Mouse (Mus musculus): ENCODE results near the gene Cdrt4.

The Cdrt4 gene

DNA sequence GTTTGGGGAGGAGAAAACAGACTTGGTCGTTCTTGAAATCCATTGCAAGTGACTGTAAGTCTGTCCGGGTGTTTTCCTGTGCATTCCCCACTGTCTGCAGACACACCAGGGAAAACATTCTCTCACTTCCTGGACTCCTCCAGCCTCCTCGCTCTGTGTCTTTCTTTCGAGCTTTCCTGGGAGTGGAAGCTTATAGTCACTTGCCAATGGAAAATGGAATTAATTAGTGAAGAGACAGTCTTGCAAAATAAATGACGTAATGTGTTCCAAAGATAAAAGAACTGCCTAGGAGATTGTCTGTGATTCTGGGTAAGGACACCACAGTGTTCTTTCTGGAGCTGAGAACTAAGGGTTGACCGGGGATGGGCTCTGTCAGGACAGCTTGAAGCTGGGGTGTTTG, 7.5 kb upstream of the Cdrt4 start:
- DNase-seq (ENCODE audit: low spot score): no peak

DNA sequence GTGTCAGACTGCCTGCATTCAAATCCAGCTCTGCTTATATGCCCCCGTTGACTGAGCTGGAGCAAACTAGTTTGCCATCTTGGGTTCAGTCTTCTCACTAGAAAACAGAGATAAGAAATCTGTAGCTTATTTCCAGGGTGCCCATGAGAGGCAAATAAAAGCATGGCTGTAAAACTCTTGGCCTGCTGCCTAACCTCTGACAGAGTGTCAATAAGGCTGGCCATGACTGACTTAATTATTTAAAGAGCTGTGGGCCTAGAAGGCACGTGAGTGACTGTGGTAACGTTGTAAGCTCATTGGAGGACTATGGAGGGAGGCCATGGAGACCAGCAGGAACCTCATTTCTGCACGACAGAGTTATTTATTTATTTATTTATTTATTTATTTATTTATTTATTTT, 5.5 kb upstream of the Cdrt4 start:
- DNase-seq (ENCODE audit: low spot score): no peak

DNA sequence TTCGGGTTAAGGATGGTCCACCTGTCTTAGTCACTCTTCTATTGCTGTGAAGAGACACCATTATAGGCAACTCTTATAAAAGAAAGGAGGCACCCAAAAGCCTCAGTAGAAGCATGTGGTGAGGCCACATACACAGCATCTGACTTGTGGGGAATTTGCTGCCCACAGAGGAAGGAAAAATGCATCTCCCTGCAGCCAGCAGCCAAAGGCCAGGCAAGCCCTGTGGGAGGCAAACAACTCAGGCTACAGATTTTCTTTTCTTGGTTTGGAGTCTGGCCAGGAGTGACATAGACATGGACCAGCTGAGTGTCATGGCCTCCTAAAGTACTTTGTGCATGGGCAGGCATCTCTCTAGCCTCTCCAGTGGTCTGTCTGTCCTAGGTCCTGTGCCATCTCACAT, 1.4 kb upstream of the Cdrt4 start:
- no peak for DNase-seq (ENCODE audit: low spot score)

DNA sequence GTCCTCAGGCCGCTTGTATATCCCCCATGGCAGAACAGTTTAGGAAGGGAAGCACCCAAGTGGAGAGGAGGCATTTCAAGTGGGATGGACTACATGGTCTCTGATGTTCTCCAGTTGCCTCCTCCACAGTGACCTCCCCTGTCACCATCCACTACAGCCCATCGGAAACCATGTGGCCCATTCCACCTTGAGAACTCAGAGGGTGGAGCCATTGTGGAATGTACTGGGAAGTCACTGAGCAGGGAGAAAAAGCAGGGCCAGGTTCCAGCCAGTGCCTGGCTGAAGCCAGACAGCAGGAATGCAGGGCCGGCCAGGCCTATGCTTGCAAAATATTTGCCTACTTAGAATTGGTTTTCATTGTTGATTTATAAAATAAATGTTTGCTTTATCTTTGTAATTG, 3.8 kb downstream of the Cdrt4 start:
- no peak for DNase-seq (ENCODE audit: low spot score)

DNA sequence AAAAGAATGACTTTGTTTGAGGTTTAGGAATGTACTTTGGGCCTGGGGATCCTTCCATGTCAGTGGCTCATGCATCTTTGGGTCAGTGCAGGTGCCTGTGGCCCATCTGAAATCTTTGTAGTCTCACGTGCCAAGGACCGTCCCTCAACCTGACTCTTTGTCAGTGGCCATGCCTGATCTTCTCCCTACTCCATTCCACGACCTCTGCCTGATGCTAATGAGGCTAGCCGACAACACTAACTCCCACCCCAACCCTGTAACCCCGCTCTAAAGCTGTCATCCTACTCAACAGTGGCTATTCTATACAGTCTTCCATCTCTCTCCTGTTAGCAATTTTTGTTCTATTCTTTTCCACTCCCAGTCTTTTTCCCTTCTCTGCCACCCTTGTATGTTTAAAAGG, 4.2 kb downstream of the Cdrt4 start:
- no peak for DNase-seq (ENCODE audit: low spot score)

DNA sequence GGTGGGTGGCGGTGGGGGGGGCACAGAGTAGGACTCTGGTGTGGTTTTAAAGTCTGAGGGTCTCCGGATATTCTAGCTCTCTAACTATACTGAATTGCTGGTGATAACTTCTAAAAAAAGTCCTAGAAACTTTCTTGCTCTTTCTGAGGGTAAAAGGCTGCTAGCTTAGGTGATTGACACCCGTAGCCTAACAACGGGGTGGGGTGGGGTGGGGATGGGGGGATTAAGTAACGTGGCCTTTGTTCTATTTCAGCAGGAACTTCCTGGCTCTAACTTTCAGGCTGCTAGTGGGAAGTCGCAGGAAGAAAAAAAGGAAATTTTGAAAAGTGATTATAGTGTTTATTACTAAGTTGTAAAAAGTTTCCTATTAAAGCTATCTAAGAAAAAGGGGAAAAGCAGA, 4.8 kb downstream of the Cdrt4 start:
- DNase-seq (ENCODE audit: low spot score): no peak

DNA sequence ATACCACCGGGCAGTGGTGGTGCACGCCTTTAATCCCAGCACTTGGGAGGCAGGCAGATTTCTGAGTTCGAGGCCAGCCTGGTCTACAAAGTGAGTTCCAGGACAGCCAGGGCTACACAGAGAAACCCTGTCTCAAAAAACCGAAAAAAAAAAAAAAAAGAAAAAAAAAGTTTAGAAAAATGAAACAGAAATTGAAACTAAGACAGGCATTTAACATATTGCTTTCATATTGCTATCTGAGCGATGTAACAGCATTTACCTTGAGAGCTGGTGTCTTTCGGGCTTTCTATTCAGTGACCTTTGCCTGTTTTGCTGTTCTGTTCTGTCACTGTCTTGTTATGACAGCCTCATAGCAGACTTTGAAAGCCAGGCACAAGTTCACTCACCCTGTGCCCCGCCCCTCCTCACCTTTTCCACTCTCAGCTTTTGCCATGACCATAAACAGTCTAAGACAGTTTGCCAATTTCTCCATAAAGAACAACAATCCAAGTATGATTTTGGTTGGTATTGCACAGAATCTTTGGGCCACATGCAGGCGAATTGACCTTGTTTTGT, 6.7 kb downstream of the Cdrt4 start:
- no peak for DNase-seq (ENCODE audit: low spot score)

DNA sequence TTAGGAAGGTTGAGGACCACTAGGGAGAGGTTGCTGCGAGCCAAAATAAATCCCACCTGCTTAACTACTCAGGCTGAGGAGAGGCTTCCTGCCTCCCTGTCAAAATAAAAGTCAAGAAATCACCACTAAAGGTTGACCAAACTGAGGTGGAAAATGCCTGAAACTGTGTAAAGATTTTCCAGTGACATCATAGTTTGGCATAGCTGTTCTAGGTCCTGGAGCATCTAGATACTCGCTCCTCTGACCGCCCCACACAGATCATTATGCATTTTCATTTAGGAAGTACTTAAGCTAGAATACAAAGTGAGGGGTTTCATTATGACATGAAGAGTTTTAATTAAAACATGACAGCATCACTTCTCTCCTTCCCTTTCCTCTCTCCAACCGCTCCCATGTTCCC, 12.3 kb downstream of the Cdrt4 start:
- DNase-seq (ENCODE audit: low spot score): no peak

DNA sequence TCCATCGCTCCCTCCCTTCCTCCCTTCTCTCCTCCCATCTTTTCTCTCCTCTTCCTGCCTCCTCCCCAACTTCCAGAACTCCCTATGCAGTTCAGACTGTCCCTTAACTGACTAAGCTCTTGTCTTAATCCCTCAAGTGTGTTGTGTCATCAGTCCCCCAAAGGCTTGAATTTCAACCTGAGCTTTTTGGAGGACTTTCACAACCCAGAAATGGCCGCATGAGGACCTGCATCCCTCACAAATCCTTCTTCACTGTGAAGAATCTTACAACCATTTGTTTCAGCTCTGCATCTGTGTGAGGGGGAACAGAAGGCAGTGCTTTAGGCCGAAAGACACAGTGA, 15.4 kb downstream of the Cdrt4 start:
- DNase-seq (ENCODE audit: low spot score): no peak

DNA sequence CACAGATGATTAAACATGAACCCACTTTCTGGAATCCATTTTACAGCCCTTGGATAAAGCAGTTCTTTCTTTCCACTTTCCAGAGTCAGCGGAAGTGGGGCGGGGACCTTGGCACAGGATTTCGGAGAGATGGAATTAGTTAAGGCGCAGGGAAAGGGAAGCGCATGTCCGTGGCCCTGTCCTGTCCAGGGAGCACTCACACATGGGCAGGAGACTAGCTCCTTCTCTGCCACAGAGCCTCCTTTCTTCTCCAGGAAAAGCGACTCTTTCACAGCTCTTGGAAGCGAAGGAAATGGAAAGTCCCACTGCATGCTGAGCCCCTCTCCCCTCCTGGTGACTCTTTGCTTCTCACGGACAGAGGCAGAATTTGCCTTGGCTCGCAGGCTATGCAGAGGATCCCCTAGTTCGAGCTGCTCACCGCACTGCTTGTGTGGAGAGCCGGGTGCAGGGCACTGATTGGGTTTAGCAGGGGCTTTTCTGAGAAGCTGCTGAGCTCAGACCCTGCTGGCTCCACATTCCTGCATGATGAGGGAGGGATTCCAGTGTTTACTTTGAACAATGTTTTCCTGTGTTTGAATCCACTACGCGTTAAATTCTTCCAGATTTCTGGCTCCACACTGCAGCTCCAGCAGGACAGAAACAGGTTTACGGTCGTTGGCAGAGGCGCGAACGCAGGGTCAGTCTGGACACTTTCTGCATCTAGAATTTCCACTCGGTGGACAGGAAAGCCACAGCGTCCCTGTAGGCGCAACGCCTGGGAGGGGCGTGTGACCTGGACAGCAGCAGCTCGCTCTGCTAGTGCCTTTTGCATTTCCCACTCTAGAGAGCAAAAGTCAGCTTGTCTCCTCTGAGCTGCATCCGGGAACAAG, 16.0 kb downstream of the Cdrt4 start:
- no peak for DNase-seq (ENCODE audit: low spot score)

DNA sequence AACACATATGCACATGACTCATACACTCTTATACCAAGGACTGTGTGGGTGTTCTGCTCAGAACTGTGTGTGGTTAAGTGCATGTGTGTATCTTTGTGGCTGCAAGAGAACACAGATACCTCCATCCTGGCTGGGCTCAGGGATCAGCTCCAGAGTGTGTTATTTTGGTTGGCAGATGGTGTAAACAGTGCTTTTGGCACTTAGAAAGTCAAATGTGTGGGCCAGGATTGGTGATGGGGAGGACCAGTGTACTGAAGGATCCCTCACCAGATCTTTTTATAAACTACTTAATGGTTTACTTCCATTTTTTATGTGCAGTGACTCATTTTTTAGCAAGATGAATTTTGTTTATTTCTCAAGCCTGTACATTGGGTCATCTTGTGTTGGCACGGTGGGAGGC, 26.2 kb downstream of the Cdrt4 start:
- DNase-seq (ENCODE audit: low spot score): no peak

DNA sequence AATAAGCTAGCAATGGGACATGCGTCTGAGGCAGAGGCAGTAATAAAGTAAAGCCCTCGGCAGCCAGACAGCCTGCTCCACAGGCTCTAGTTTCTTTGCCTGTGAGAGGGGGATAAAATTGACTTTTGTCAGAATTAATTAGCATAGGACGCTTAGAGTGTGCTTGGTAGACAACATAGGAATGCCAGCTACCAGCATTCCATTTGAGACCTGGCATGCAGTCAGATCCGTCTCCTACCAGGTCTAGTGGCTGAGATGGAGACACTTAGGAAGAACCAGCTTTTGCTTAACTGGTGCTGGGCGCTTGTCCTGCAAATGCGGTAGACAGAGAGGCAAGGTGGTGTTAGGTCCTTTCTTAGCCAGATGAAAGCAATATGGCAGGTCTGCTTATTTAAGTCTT, 27.9 kb downstream of the Cdrt4 start:
- no peak for DNase-seq (ENCODE audit: low spot score)

DNA sequence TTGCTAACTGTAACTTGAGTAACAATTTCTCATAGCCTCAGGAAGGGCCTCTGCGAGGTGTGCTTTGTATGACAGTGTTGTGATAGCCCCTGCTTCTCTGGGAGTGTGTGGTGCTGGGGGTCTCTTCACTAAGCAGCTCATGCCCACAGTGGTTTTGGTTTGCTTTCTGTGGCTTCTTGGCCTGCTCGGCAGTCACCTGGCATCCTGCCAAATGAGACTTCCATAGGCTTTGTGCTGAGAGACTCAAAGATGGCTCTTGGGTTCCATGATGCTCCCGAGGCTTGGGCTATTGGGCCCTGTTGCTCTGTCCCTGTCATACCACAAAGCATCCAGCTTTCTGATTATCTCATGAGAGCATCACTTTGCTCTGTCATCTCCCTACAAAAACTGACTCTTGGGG, 30.7 kb downstream of the Cdrt4 start:
- DNase-seq (ENCODE audit: low spot score): no peak

DNA sequence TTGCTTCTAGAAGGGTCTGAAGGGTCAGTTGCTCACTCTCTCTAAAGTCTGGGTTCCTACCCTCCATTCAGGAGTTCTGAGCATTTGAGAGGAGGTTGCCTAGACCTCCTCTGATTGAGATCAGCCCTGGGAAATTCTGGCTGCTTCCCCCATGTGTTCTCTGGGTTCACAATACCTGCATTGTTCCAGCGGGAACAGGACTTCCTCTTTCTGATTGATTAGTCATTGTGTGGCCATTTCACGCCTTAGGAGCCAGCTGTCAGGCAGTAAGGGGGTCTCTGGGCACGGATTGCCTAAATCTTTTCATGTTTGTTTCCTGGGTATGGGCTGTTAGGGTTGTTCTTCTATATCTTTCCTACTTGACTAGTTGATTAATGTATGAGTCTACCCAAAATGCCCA, 32.8 kb downstream of the Cdrt4 start:
- no peak for DNase-seq (ENCODE audit: low spot score)

DNA sequence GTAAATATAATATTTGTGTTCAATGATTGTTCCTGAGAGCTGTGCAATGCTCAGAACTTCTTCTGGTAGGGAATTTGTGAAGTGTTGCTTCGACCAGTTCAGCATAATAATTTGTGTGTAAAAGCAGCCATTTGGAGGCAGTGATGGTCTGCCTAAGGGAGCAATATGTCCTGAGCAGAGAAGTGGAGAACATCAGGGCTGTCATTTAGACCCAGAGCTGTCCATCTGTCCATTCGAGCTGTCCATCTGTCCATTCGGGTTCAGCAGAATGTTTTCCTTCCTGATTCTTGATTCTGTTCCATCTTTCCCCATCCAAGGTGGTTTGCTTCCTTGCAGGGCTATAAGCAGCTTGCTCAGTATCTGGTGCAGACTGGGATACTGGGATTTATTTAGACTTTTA, 33.4 kb downstream of the Cdrt4 start:
- DNase-seq (ENCODE audit: low spot score): no peak

DNA sequence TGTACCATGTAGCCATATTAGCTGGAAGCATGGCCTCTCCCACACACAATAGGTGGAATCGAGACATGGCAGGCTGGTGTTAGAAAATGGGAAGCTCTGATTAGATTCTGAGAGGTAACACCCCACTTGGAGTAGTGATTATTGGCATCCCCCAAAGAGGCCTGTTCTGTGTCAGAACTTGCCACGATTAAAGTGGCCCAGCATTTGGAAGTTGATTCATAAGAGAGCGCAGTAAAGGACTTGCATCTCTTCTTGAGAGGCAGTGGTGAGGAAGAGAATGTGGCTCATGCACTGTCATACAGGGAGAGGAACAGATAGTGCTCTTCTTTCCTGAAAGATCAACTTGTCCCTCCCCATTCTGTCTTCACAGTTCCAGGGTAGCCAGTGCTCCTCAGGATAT, 34.1 kb downstream of the Cdrt4 start:
- no peak for DNase-seq (ENCODE audit: low spot score)

DNA sequence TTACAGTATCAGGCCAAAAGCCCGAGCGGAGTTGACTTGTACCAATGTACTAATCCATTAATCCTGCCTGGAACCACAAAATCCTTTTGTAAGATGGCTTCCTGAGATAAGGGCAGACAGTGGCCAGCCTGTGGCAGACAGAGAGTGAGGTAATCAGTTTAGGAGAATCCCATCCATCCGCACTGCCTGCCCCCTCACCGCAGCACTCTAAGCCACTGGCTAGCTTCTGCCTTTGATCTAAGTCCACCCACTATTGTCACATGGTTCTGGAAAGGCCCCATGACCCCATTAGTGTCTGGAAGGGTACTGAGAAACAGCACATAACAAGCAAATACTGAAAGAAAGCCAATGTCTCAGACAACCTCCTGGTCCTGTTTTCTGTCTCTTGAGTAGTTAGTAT, 35.6 kb downstream of the Cdrt4 start:
- no peak for DNase-seq (ENCODE audit: low spot score)

DNA sequence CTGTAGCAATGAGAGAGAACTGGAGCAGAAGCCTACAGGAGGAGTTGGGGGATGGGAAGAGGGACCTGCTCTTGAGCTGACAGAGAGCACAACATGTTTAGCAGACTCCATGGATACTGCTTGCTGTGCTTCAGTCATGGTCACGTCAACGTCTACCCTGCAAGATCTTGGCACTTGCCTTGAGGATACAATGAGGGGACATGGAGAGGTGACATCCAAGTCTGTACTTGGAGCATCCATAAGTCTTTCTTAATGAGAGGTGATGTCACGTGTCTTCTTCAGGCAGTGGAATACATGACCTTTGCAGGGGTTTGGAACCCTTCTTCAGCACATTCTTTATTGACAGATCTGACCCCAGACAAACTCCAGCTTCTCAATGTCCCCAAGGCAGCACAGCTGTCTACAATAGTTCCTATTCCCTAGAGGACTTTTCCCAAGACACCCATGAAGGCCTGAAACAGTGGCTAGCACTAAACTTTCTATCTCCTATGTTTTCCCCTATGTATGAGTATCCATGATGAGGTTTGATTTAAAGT, 39.2 kb downstream of the Cdrt4 start:
- no peak for DNase-seq (ENCODE audit: low spot score)

DNA sequence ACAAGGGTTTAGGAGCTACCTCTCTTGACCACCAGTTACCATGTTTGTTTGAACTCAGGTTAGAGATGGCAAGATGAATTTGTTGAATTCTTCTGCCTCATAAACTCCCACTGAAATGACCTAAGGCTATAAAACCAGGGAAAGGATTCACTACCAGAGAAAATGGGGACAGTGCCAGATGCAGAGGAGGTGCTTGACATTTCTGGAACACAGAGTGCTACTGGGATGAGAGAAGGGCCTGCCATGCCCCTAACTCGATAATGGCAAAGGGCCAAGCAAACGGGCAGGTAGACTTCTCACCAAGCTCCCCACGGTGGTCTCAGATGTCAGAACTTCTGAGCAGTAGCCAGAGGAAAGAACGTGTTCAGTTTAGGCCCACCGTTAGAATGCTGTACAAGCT, 39.8 kb downstream of the Cdrt4 start:
- DNase-seq (ENCODE audit: low spot score): no peak

DNA sequence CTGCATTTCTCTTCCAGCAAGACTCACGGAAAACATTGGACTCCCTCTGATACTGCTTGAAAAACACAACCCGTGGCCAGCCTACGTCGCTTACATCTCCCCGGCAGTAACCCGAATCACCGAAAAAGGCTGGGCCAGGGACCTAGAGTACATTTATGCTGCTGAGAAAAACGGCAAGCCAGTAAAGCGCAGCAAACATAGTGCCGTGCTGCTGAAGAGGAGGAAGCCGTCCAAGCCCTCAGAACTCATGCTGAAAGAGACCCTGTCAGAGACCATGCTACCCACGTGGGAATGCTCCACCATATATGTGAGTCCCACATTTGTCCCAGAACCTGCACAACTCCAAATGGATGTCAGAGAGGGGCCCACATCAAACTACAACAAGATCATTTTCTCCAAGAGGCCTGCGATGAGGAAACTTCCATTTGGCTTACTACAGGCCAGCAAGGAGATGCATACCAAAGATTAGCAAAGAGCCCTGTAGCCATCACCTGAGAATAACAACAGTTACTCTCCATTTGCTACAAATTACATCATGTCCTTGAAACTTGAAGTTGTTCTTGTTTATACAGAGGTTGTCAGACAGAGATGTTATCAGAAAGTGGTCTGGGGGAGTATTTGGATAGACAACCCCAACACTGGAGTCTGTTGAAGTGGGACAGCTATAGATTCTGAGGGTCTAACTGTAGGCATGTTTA, 41.7 kb downstream of the Cdrt4 start:
- no peak for DNase-seq (ENCODE audit: low spot score)

DNA sequence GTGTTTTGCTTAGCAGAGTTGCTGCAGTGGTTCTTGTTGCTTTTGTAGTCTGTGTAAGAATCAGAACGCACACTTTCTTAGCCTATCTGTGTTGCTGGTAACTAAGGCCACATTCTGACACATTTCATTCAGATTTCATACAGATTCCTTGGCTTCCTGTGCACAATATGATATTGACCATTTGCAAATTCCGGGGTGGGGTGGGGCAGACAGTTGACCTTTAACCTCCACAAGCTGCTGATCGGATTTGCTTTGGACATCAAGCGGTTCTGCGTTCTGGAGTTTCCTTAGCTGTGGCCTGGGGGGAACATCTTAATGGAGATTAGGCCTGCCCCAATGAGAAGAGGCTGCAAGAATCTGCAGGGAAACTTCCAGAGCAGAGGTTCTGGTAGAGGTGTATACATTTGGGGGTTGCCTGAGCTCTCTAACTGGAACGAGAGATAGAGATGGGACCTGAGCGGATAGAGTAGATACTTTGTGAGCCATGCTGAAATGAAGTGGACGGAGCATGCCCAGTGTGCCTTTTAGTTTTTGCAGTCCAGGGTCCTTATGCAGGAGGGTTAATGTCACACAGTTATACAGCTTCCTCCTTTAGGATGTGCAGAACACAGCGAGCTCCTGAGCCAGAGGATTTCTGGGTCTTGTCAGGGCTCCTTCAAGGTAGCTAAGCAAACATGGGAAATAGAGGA, 44.2 kb downstream of the Cdrt4 start:
- DNase-seq (ENCODE audit: low spot score): no peak

DNA sequence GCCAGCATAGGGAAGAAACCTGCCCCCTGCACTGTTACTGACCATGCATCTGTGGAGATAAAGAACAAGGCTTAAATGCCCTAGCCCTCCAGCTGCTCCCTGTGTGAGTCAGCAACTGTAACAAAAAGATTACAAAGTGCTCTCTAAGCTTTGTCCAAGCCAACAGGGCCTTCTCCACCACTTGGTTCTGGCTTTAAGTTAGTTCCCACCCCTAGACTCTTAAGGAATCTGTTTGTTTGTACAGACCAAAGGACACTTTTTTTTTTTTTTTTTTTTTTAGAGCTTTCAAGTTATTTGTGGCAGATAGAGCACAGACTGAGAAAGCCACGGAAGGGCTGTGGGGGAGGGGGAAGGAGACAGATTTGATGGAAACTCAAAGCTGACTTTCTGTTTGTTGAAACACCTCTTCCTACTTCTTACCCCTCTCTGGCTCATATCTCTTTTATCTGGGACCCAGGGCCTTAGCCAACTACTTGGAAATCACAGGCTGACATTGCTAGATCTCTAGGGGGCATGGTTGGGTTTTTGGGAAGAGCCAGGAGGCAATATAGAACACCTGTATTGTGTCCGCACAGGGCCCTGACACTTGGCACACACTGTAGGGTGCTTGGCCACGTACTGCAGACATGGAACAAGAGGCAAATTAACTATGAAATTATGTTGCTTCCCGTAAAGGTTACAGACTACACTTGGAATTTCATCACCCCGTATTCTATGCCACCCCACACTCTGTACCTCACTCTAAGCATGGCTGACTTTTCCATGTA, 44.9 kb downstream of the Cdrt4 start:
- no peak for DNase-seq (ENCODE audit: low spot score)

Measured in spleen, adult 12 weeks (tissue).